21 mouse cellular contexts compared by ENCODE assay signal in genomic region chr11:116732536-116732935, GRCm38 (mm10). TPM values are rescaled to one million over a fixed set of nuclear protein-coding genes. Genes with fewer than 3 reads are reported as not detected.
"Had no signal": no experiment of that assay in that cellular context is flagged by ENCODE, and none has a peak within 500 bp of the region (broad histone marks: within the 10 kb centered on the region; RNA-seq: fewer than 3 reads in every experiment).

No protein-coding gene starts in this region.

- H3K27me3 ChIP-seq: intestine, embryonic 15.5 days; kidney, embryonic 15.5 days; midbrain, embryonic 15.5 days; neural tube, embryonic 12.5 days; stomach, embryonic 15.5 days had no signal

- ATAC-seq: intestine, embryonic 15.5 days; midbrain, embryonic 15.5 days had no signal

- H3K4me3 ChIP-seq: intestine, embryonic 15.5 days; kidney, embryonic 15.5 days; left cerebral cortex, adult 2 months; limb, embryonic 10.5 days; megakaryocyte, embryonic 14.5 days; midbrain, embryonic 15.5 days; neural tube, embryonic 12.5 days; stomach, embryonic 15.5 days had no signal

- H3K4me2 ChIP-seq: intestine, embryonic 15.5 days; kidney, embryonic 15.5 days; lung, embryonic 14.5 days; midbrain, embryonic 11.5 days; midbrain, embryonic 15.5 days; neural tube, embryonic 12.5 days; stomach, embryonic 15.5 days had no signal

- DNase-seq: kidney, adult 18-20 months; kidney, postnatal 25 days; lung, embryonic 14.5 days; right cerebral cortex, postnatal 4 days; spleen, adult 18-20 months; thymus, postnatal 4 days had no signal

- H3K36me3 ChIP-seq: intestine, embryonic 15.5 days; kidney, embryonic 15.5 days; limb, embryonic 10.5 days; midbrain, embryonic 15.5 days; neural tube, embryonic 12.5 days; stomach, embryonic 15.5 days had no signal

- H3K9me3 ChIP-seq: intestine, embryonic 15.5 days; kidney, embryonic 15.5 days; limb, embryonic 10.5 days; neural tube, embryonic 12.5 days; stomach, embryonic 15.5 days had no signal

- H3K27ac ChIP-seq: intestine, embryonic 15.5 days; kidney, embryonic 15.5 days; left cerebral cortex, adult 2 months; limb, embryonic 10.5 days; liver, embryonic 14.5 days; macrophage; midbrain, embryonic 15.5 days; neural tube, embryonic 12.5 days; stomach, embryonic 15.5 days had no signal

- H3K4me1 ChIP-seq: intestine, embryonic 15.5 days; kidney, embryonic 15.5 days; limb, embryonic 10.5 days; midbrain, embryonic 15.5 days; neural tube, embryonic 12.5 days; stomach, embryonic 15.5 days had no signal

- H3K9ac ChIP-seq: intestine, embryonic 15.5 days; kidney, embryonic 15.5 days; liver, embryonic 14.5 days; lung, embryonic 14.5 days; midbrain, embryonic 15.5 days; neural tube, embryonic 12.5 days; stomach, embryonic 15.5 days had no signal

RNA-seq across cellular contexts. Expression of gene St6galnac1, which starts 42.8 kb away (rescaled TPM):
- total RNA-seq: layer of hippocampus, postnatal 25 days; left cerebral cortex, adult 2 months; left cerebral cortex, postnatal 14 days; monocyte, adult 5-6 weeks had no signal
- polyA plus RNA-seq: intestine, embryonic 15.5 days; kidney, embryonic 15.5 days; limb, embryonic 10.5 days; limb, embryonic 14.5 days; liver, embryonic 14.5 days; lung, embryonic 14.5 days; macrophage; midbrain, embryonic 11.5 days; midbrain, embryonic 15.5 days; stomach, embryonic 15.5 days had no signal
